Mouse (Mus musculus): ENCODE measurements around the gene Pla2g2d. TPM values are rescaled to one million over a fixed set of nuclear protein-coding genes. Genes with fewer than 3 reads are reported as not detected.
A peak's percentile ranks its signal among the peaks of the same experiment; 100 is the strongest.

Gene Pla2g2d
- not detected in 2 replicates for polyA plus RNA-seq (2015; fragmentation: Nextera tagmentation; extraction: Ambion mirVana)

DNA sequence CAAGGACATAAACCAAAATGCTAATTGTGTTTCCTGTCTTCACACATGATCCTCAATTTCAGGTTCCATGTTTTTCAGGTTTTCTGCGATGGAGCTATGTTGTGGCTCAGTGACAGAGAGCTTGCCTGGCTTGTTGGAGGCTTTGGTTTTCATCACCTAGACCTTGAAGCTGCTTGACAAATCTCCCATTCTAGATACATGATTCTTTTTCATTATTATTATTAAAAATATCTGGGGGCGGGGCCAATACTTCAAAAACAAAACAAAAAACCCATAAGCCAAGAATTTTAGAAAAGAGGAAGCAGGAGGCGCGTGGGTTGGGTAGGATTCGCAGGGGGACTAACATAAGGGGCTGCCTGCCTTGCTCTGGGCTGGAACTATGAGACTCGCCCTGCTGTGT, at the start of gene Pla2g2d:
Gene Pla2g2d (plus strand): TSS at position 301 of the 400 bp plus-strand sequence.
- Histone ChIP-seq H3K9me3 (replicated peaks; ENCODE audit: control insufficient read depth, low read length) (no peaks in the 10 kb centered on the region), H3K9ac (ENCODE audit: low read depth, low read length) (no peak within 1 kb of the TSS), H3K36me3 (ENCODE audit: control insufficient read depth, insufficient read depth) (no peaks in the 10 kb centered on the region), H3K4me2 (ENCODE audit: low read depth, low read length) (no peak within 1 kb of the TSS), H3K4me3 (ENCODE audit: low read depth, low read length) (no peak within 1 kb of the TSS), H3K4me1 (ENCODE audit: control insufficient read depth, low read depth, low read length) (no peaks in the 10 kb centered on the region), H3K27ac (ENCODE audit: low read length) (no peak within 1 kb of the TSS), H3K27me3 (ENCODE audit: control insufficient read depth, insufficient read depth, low read depth, low read length) (no peaks in the 10 kb centered on the region)
- no peak for ATAC-seq (ENCODE audit: low read depth)
- WGBS (ENCODE audit: insufficient replicate concordance) = 51% methylated on average over 6 of the region's 6 CpGs

DNA sequence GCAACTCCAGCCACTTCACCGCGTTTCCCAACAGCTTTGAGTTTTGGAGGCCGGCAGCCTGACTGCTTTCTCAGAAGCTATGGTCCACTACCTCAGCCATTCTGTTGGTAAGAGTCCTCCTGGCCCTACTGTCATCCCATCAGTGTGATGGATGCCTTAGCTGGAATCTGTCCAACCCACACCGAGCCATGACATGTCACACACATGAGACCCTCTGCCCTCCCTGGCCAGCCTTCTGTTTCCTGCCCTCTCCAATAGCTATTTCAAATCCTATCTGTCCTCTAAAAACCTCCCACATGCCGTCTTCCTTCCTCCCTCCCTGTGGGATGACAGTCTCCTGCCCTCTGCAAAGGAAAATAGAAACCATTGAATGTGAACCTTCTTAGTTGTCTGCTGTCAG, 49.8 kb upstream of the Pla2g2d start:
- Histone ChIP-seq H3K9me3 (replicated peaks; ENCODE audit: control insufficient read depth, low read length) (no peaks in the 10 kb centered on the region), H3K27me3 (ENCODE audit: control insufficient read depth, insufficient read depth, low read depth, low read length) (peaks cover 3% of the 10 kb centered on the region), H3K4me3 (ENCODE audit: low read depth, low read length) (no peak overlapping the region), H3K36me3 (ENCODE audit: control insufficient read depth, insufficient read depth) (no peaks in the 10 kb centered on the region), H3K4me2 (ENCODE audit: low read depth, low read length) (no peak overlapping the region), H3K4me1 (ENCODE audit: control insufficient read depth, low read depth, low read length) (no peaks in the 10 kb centered on the region; the same call in 1 of the 2 replicates), H3K9ac (ENCODE audit: low read depth, low read length) (no peak overlapping the region), H3K27ac (ENCODE audit: low read length) (no peak overlapping the region)
- 0 out of 2 replicates have a peak, but pooled peaks have one; percentile 35 for ATAC-seq (ENCODE audit: low read depth)
- 43% methylated on average over 5 of the region's 5 CpGs for WGBS (ENCODE audit: insufficient replicate concordance)

DNA sequence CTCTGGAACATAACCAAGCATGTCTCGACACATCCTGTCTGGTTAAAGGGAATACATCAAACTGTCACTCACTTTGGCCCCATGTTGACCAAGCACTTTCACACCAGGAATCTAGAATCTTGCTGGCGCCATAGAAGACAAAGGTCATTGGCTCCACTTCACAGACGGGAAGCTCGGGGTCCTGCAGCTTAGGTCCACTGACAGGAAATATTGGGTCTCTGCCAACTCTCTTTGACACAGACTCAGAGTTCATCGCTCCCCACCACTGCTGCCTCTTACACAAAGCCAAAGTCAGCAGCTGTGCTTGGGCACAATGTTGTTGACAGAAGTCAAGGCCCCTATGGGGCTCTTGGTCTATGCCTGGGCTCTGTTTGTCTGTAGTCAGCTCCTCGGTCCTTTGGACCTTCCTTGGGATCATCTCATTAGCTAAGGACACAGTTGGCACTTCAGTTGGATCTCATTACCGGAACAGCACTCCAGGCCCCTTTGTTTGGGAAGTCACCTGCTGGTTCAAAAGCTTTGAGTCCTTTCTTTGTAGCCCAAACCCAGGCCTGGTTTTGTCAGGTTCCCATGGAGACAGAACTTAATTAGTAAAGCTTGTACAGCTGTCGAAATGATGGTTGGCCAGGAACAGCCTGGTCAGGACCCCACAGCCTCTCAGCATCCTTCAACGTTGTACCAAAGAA, 46.4 kb upstream of the Pla2g2d start:
- no peaks in the 10 kb centered on the region for H3K36me3 ChIP-seq (ENCODE audit: control insufficient read depth, insufficient read depth)
- ATAC-seq (ENCODE audit: low read depth) = peak; percentile 32; the same call in 1 of the 2 replicates
- WGBS (ENCODE audit: insufficient replicate concordance) = 36% methylated on average over 9 of the region's 9 CpGs
- H3K9ac ChIP-seq (ENCODE audit: low read depth, low read length) = no peak overlapping the region
- no peaks in the 10 kb centered on the region; the same call in 1 of the 2 replicates for H3K4me1 ChIP-seq (ENCODE audit: control insufficient read depth, low read depth, low read length)
- H3K27me3 ChIP-seq (ENCODE audit: control insufficient read depth, insufficient read depth, low read depth, low read length) = peaks cover 3% of the 10 kb centered on the region
- H3K27ac ChIP-seq (ENCODE audit: low read length) = no peak overlapping the region
- no peak overlapping the region for H3K4me3 ChIP-seq (ENCODE audit: low read depth, low read length)
- no peaks in the 10 kb centered on the region for H3K9me3 ChIP-seq (replicated peaks; ENCODE audit: control insufficient read depth, low read length)
- H3K4me2 ChIP-seq (ENCODE audit: low read depth, low read length) = no peak overlapping the region

DNA sequence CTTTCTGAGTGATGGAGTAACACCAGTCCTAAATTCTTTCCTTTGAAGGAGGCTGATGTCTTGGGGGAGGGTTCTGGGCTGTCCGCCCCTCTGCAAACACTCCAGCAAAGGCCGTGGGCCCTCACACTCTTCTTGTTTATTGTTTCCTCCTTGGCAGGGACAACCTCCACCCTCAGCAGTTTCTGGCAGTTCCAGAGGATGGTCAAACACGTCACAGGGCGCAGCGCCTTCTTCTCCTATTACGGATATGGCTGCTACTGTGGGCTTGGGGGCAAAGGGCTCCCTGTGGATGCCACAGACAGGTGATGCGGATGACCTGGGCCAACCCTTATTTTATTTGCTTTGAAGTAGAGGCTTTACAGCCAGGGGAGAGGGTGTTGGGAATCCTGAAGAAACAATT, 41.4 kb upstream of the Pla2g2d start:
- no peaks in the 10 kb centered on the region for H3K36me3 ChIP-seq (ENCODE audit: control insufficient read depth, insufficient read depth)
- no peak overlapping the region for H3K4me3 ChIP-seq (ENCODE audit: low read depth, low read length)
- ATAC-seq (ENCODE audit: low read depth) = no peak
- no peaks in the 10 kb centered on the region for H3K9me3 ChIP-seq (replicated peaks; ENCODE audit: control insufficient read depth, low read length)
- H3K9ac ChIP-seq (ENCODE audit: low read depth, low read length) = no peak overlapping the region
- H3K4me1 ChIP-seq (ENCODE audit: control insufficient read depth, low read depth, low read length) = no peaks in the 10 kb centered on the region
- no peak overlapping the region for H3K4me2 ChIP-seq (ENCODE audit: low read depth, low read length)
- no peak overlapping the region for H3K27ac ChIP-seq (ENCODE audit: low read length)
- 51% methylated on average over 7 of the region's 7 CpGs for WGBS (ENCODE audit: insufficient replicate concordance)
- H3K27me3 ChIP-seq (ENCODE audit: control insufficient read depth, insufficient read depth, low read depth, low read length) = no peaks in the 10 kb centered on the region

DNA sequence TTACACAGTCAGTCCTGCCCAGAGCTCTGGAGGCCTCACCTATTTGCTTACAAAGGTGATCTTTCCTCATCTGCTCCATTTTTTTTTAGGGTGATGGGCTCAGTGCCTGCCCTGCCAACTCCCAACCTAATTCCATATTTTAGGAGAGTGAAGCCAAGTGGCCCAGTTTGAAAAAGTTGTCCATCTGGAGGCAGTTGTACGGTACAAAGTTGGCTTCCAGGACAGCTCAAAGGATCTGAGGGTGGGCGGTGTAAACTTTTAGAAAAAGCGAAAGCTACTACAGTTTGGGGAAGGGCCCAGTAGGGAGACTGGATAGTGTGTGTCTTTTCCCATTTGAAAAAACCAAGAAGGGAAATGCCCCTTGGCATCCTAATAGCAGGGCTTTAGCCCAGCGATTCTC, 40.7 kb upstream of the Pla2g2d start:
- ATAC-seq (ENCODE audit: low read depth) = no peak
- WGBS (ENCODE audit: insufficient replicate concordance) = 75% methylated on average over 4 of the region's 4 CpGs

DNA sequence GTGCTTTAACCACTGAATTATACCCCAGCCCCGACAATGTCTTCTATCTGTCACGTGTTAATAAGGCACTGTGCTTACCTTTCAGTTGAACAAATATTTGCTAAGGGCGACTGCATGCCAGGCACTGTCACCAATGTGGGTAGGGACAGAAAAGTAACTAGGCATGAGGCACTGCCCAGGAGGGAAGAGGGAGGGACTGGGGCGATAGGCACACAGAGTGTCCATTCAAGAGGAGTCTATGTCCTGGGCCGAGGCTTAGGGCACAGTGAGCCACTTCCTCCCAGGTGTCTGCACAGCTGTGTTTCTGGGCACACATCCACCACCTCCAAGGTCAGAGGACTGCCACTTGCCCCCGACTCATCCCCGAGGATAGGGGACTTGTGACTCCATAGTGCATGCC, 38.5 kb upstream of the Pla2g2d start, which contains the start of gene Ubxn10:
Gene Ubxn10 (minus strand): TSS at position 137 of the 400 bp plus-strand sequence.
- ATAC-seq (ENCODE audit: low read depth) = no peak
- Histone ChIP-seq H3K4me2 (ENCODE audit: low read depth, low read length) (no peak within 1 kb of the TSS), H3K4me3 (ENCODE audit: low read depth, low read length) (no peak within 1 kb of the TSS), H3K27ac (ENCODE audit: low read length) (no peak within 1 kb of the TSS), H3K9me3 (replicated peaks; ENCODE audit: control insufficient read depth, low read length) (no peaks in the 10 kb centered on the region), H3K36me3 (ENCODE audit: control insufficient read depth, insufficient read depth) (no peaks in the 10 kb centered on the region), H3K9ac (ENCODE audit: low read depth, low read length) (no peak within 1 kb of the TSS), H3K4me1 (ENCODE audit: control insufficient read depth, low read depth, low read length) (no peaks in the 10 kb centered on the region), H3K27me3 (ENCODE audit: control insufficient read depth, insufficient read depth, low read depth, low read length) (no peaks in the 10 kb centered on the region)
- WGBS (ENCODE audit: insufficient replicate concordance) = 36% methylated on average over 7 of the region's 7 CpGs

More for the DNA sequence above, 40.7 kb upstream of the Pla2g2d start:
- H3K9ac ChIP-seq (ENCODE audit: low read depth, low read length) = no peak overlapping the region
- H3K9me3 ChIP-seq (replicated peaks; ENCODE audit: control insufficient read depth, low read length) = no peaks in the 10 kb centered on the region
- H3K4me1 ChIP-seq (ENCODE audit: control insufficient read depth, low read depth, low read length) = no peaks in the 10 kb centered on the region
- no peak overlapping the region for H3K4me3 ChIP-seq (ENCODE audit: low read depth, low read length)
- no peaks in the 10 kb centered on the region for H3K27me3 ChIP-seq (ENCODE audit: control insufficient read depth, insufficient read depth, low read depth, low read length)
- H3K27ac ChIP-seq (ENCODE audit: low read length) = no peak overlapping the region
- no peak overlapping the region for H3K4me2 ChIP-seq (ENCODE audit: low read depth, low read length)
- H3K36me3 ChIP-seq (ENCODE audit: control insufficient read depth, insufficient read depth) = no peaks in the 10 kb centered on the region

DNA sequence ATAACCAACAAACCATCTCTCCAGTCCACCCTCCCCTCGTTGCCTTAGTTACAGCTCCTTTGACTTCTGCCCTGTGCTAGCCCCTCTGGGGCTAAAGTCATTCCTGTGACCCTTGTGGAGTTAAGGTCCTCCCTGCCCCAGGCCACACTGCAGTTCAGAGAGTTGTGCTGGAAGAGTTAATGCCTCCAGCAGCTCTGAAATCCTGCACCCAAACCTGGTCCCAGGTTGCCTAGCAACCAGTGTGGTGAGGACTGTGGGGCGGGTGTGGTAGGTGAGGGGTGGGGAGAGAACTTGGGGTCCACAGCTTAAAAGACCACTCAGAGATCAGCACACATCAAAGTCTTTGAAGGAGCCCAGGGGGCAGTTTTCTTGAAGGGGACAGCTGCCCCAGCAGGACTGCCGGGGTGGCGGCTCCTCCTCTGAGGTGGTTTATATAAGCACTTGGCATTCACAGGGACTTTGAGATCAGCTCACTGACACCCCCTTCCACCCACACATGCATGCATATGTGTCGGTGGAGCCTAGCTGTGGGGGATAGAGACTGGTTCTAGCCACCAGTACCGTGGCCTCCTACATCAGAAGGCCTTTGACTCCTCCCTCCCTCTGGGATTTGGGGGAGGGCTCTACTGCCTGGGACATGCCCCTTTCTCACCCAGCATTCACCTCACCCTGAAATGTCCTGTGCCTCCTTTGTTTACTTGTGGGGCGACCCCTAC, 36.2 kb upstream of the Pla2g2d start:
- Histone ChIP-seq H3K4me2 (ENCODE audit: low read depth, low read length) (no peak overlapping the region), H3K27ac (ENCODE audit: low read length) (no peak overlapping the region), H3K4me3 (ENCODE audit: low read depth, low read length) (no peak overlapping the region), H3K9ac (ENCODE audit: low read depth, low read length) (no peak overlapping the region), H3K4me1 (ENCODE audit: control insufficient read depth, low read depth, low read length) (no peaks in the 10 kb centered on the region), H3K27me3 (ENCODE audit: control insufficient read depth, insufficient read depth, low read depth, low read length) (no peaks in the 10 kb centered on the region), H3K36me3 (ENCODE audit: control insufficient read depth, insufficient read depth) (no peaks in the 10 kb centered on the region), H3K9me3 (replicated peaks; ENCODE audit: control insufficient read depth, low read length) (no peaks in the 10 kb centered on the region)
- no peak for ATAC-seq (ENCODE audit: low read depth)
- 20% methylated on average over 7 of the region's 7 CpGs for WGBS (ENCODE audit: insufficient replicate concordance)

DNA sequence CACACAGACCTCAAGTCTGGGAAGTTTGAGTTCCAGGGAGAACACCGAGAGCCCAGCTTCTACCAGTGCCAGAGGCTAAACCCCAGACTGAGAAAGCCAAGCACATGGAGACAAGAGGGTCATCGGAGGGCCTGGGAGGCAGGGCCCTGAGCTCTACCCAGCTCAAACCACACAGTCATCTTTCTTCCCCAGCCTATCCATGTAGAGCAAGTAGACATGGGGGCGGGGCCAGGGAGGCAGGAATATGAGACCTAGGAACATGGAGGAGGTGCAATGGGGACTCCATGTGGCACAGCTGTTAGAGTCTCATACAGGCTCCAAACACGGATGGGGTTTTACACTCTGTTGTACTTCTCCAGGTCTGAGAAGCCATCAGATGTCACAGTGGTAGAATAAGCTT, 29.7 kb upstream of the Pla2g2d start:
- H3K9ac ChIP-seq (ENCODE audit: low read depth, low read length) = no peak overlapping the region
- no peaks in the 10 kb centered on the region for H3K9me3 ChIP-seq (replicated peaks; ENCODE audit: control insufficient read depth, low read length)
- no peak overlapping the region for H3K4me2 ChIP-seq (ENCODE audit: low read depth, low read length)
- no peaks in the 10 kb centered on the region for H3K36me3 ChIP-seq (ENCODE audit: control insufficient read depth, insufficient read depth)
- no peaks in the 10 kb centered on the region for H3K27me3 ChIP-seq (ENCODE audit: control insufficient read depth, insufficient read depth, low read depth, low read length)
- H3K4me3 ChIP-seq (ENCODE audit: low read depth, low read length) = no peak overlapping the region
- WGBS (ENCODE audit: insufficient replicate concordance) = 48% methylated on average over 4 of the region's 4 CpGs
- no peaks in the 10 kb centered on the region for H3K4me1 ChIP-seq (ENCODE audit: control insufficient read depth, low read depth, low read length)
- ATAC-seq (ENCODE audit: low read depth) = no peak
- no peak overlapping the region for H3K27ac ChIP-seq (ENCODE audit: low read length)

DNA sequence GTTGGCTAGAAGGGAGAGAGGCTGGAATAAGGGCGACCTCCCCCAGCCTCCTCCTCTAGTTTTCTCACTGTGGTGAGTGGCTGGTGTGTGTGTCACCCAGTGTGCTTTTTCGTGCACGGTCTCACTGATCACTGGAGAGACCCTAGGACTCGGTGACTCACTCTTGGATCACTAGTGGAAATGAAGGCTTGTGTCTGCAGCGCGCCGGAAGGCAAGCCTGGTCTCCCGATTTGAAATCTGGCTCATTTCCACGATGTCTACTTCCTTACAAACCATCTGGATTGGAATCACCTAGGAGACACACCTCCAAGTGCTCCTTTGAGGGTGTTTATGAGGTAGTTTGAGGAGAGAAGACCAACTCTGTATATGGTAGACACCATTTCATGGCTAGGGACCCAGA, 28.7 kb upstream of the Pla2g2d start:
- ATAC-seq (ENCODE audit: low read depth) = no peak

More for the DNA sequence above, 28.7 kb upstream of the Pla2g2d start:
- no peaks in the 10 kb centered on the region for H3K36me3 ChIP-seq (ENCODE audit: control insufficient read depth, insufficient read depth)
- no peaks in the 10 kb centered on the region for H3K4me1 ChIP-seq (ENCODE audit: control insufficient read depth, low read depth, low read length)
- no peaks in the 10 kb centered on the region for H3K27me3 ChIP-seq (ENCODE audit: control insufficient read depth, insufficient read depth, low read depth, low read length)
- no peak overlapping the region for H3K27ac ChIP-seq (ENCODE audit: low read length)
- no peaks in the 10 kb centered on the region for H3K9me3 ChIP-seq (replicated peaks; ENCODE audit: control insufficient read depth, low read length)
- WGBS (ENCODE audit: insufficient replicate concordance) = 68% methylated on average over 9 of the region's 9 CpGs
- no peak overlapping the region for H3K9ac ChIP-seq (ENCODE audit: low read depth, low read length)
- H3K4me3 ChIP-seq (ENCODE audit: low read depth, low read length) = no peak overlapping the region
- H3K4me2 ChIP-seq (ENCODE audit: low read depth, low read length) = no peak overlapping the region

Data from liver, embryonic 16.5 days (tissue).